Mouse (Mus musculus): ENCODE results near the gene Tnfsfm13. TPM values are rescaled to one million over a fixed set of nuclear protein-coding genes. Genes with fewer than 3 reads are reported as not detected.

The Tnfsfm13 gene
- 12.8 and 20.4 TPM in 2 replicates for polyA plus RNA-seq (2012; rRNA removed)

DNA sequence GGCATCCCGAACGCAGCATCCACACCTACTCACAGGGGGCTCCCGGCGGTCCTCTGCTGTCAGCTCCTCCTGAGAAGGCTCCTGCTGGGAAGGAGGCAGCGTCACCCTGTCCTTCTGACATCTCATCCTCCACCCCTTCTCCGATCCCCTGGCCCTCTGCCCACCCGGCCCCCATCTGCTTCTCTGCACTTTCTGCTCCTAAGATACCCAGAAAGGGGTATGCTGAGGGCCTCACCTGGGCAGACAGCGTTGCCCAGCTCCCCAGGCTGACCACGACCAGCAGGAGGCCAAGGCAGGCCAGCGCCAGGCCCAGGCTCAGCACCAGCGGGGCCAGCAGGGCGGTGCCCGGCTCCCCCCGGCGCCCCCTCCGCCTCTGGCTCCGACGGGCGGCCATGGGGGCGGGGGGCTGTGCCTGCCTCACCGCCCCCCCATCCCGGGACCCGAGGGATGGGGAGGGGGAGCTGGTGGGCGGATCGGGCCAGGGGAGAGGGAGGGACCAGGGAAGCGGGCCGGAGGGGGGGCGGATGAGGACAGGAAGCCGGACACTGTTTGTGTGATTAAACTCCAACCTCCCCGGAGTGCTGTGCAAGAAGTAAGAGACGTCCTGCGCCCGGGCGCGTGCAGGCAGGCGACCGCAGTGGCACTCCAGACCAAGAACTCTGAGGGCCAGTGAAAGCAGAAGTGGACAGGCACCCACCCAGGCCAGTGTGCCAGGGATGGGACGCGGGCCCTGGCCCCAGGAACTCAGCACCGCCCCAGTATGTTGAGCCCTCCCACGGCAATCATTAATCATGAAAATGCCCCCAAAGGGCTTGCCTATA is at the start of gene Tnfsfm13, which contains the start of gene Tnfsf12:
Gene Tnfsfm13, minus strand, starts transcription at position 738 of the 821 bp plus-strand sequence.
Gene Tnfsf12, minus strand, starts transcription at position 489 of the 821 bp plus-strand sequence.

GRCm38 (mm10) chr11:69685526-69686148 is 10.3 kb downstream of the Tnfsfm13 start, which contains the start of gene Tnfsf13:
Tnfsf13 (minus strand) TSS chr11:69685784.

GRCm38 (mm10) chr11:69681314-69682208 is 14.3 kb downstream of the Tnfsfm13 start, which contains the start of gene Senp3:
Senp3 (minus strand) TSS chr11:69682084.

GRCm38 (mm10) chr11:69672211-69672706 is 23.6 kb downstream of the Tnfsfm13 start, which contains the start of gene Eif4a1:
Eif4a1 (minus strand) TSS chr11:69672423.

DNA sequence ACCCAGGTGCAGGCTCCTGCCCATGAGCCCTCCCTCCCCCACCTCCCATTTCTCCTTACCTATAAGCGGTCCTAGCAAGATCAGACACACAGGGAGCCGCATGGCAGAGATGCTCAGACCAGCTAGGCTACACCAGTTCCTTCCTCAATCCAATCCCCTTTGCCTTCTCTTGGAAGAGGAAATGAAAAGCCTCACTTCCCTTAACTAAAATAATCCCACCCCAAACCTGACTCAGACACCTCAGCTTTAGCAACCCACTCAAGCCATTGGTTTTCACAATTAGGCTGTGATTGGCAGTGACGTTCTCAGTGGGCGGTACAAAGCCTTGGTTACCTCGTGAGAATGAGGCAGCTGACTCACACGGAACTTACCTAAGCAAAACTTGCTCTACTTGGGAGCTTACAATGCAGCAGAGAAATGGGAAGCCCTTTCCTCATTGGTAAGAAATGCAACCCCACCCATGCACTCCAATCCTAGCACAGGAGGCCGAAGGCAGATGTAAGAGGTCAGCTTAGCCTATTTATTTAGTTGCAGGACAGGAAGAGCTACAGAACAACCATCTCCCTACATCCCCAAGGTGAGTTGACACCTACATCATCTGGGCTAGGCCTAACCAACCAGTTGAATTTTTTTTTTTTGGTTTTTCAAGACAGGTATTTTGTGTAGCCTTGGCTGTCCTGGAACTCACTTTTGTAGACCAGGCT is 29.8 kb downstream of the Tnfsfm13 start, which contains the start of gene Cd68:
Gene Cd68, minus strand, starts transcription at position 193 of the 704 bp plus-strand sequence.

GRCm38 (mm10) chr11:69662213-69662966 is 33.5 kb downstream of the Tnfsfm13 start, which contains the start of gene Mpdu1:
Mpdu1 (minus strand) TSS chr11:69662642.

DNA sequence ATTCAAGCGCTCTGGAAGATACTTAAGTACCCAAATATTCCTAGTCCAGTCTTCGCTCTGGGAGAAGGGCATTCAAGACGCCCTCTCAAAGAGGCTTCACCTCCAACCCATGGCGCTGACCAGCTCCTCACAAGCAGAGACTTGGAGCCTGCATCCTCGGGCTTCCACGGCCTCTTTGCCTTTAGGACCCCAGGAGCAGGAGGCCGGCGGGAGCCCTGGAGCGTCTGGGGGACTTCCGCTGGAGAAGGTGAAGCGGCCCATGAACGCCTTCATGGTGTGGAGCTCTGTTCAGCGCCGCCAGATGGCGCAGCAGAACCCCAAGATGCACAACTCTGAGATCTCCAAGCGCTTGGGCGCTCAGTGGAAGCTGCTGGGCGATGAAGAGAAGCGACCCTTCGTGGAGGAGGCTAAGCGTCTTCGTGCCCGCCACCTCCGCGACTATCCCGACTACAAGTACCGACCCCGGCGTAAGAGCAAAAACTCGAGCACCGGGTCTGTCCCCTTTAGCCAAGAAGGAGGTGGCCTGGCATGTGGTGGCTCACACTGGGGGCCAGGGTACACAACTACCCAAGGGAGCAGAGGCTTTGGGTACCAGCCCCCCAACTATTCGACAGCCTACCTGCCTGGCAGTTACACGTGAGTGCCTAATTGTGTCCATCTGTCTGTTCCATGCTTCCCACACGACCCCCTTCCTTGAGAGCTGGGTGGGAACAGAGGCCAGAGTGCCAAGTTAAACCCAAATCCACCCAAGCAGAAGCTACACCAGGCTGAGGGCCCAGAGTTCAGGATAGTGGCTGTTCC is 40.4 kb downstream of the Tnfsfm13 start, which contains the start of gene Sox15:
Gene Sox15, plus strand, starts transcription at position 51 of the 801 bp plus-strand sequence.

Other genes starting within 250 kb of the Tnfsfm13 start
- gene Dnah2, start 147.0 kb downstream of the Tnfsfm13 start, polyA plus RNA-seq (2012; rRNA removed), result 5.1 and 7.0 TPM in 2 replicates
- 13.1 and 13.5 TPM in 2 replicates for gene Efnb3, start 135.9 kb downstream of the Tnfsfm13 start, polyA plus RNA-seq (2012; rRNA removed)
- 18.8 and 25.8 TPM in 2 replicates for gene Wrap53, start 115.8 kb downstream of the Tnfsfm13 start, polyA plus RNA-seq (2012; rRNA removed)
- 145 and 203 TPM in 2 replicates for gene Trp53, start 115.7 kb downstream of the Tnfsfm13 start, polyA plus RNA-seq (2012; rRNA removed)
- 119 and 137 TPM in 2 replicates for gene Atp1b2, start 90.2 kb downstream of the Tnfsfm13 start, polyA plus RNA-seq (2012; rRNA removed)
- 5.6 and 7.1 TPM in 2 replicates for gene Shbg, start 78.2 kb downstream of the Tnfsfm13 start, polyA plus RNA-seq (2012; rRNA removed)
- gene Sat2, start 74.1 kb downstream of the Tnfsfm13 start, polyA plus RNA-seq (2012; rRNA removed), result 4.8 and 5.1 TPM in 2 replicates
- gene Fxr2, start 63.1 kb downstream of the Tnfsfm13 start, polyA plus RNA-seq (2012; rRNA removed), result 68.6 and 73.0 TPM in 2 replicates
- gene Sox15, start 40.8 kb downstream of the Tnfsfm13 start, polyA plus RNA-seq (2012; rRNA removed), result 1.7 and 2.1 TPM in 2 replicates
- 95.9 and 115 TPM in 2 replicates for gene Mpdu1, start 33.5 kb downstream of the Tnfsfm13 start, polyA plus RNA-seq (2012; rRNA removed)
- 38.2 and 52.8 TPM in 2 replicates for gene Cd68, start 29.9 kb downstream of the Tnfsfm13 start, polyA plus RNA-seq (2012; rRNA removed)
- 252 and 395 TPM in 2 replicates for gene Eif4a1, start 23.7 kb downstream of the Tnfsfm13 start, polyA plus RNA-seq (2012; rRNA removed)
- gene Senp3, start 14.0 kb downstream of the Tnfsfm13 start, polyA plus RNA-seq (2012; rRNA removed), result 57.7 and 67.2 TPM in 2 replicates
- 5.2 and 8.0 TPM in 2 replicates for gene Tnfsf13, start 10.3 kb downstream of the Tnfsfm13 start, polyA plus RNA-seq (2012; rRNA removed)
- gene Tnfsf12, start 249 bp downstream of the Tnfsfm13 start, polyA plus RNA-seq (2012; rRNA removed), result 59.3 and 71.8 TPM in 2 replicates
- 17.8 and 29.7 TPM in 2 replicates for gene Polr2a, start 62.5 kb upstream of the Tnfsfm13 start, polyA plus RNA-seq (2012; rRNA removed)
- gene Slc35g3, start 65.9 kb upstream of the Tnfsfm13 start, polyA plus RNA-seq (2012; rRNA removed), result 1.3 and 1.5 TPM in 2 replicates
- gene Zbtb4, start 69.8 kb upstream of the Tnfsfm13 start, polyA plus RNA-seq (2012; rRNA removed), result 48.6 and 69.0 TPM in 2 replicates
- gene Chrnb1, start 99.8 kb upstream of the Tnfsfm13 start, polyA plus RNA-seq (2012; rRNA removed), result 9.5 and 12.9 TPM in 2 replicates
- gene Fgf11, start 105.8 kb upstream of the Tnfsfm13 start, polyA plus RNA-seq (2012; rRNA removed), result 7.8 and 8.5 TPM in 2 replicates
- 7.3 and 9.6 TPM in 2 replicates for gene Tmem102, start 109.5 kb upstream of the Tnfsfm13 start, polyA plus RNA-seq (2012; rRNA removed)
- not detected in 2 replicates for gene Gm39566, start 119.2 kb upstream of the Tnfsfm13 start, polyA plus RNA-seq (2012; rRNA removed)
- not detected in 2 replicates for gene Spem2, start 122.4 kb upstream of the Tnfsfm13 start, polyA plus RNA-seq (2012; rRNA removed)
- 0.26 and 0.50 TPM in 2 replicates for gene Spem1, start 126.1 kb upstream of the Tnfsfm13 start, polyA plus RNA-seq (2012; rRNA removed)
- gene Nlgn2, start 141.7 kb upstream of the Tnfsfm13 start, polyA plus RNA-seq (2012; rRNA removed), result 79.8 and 101 TPM in 2 replicates
- gene Tmem256, start 142.4 kb upstream of the Tnfsfm13 start, polyA plus RNA-seq (2012; rRNA removed), result 120 and 177 TPM in 2 replicates
- 145 and 168 TPM in 2 replicates for gene Plscr3, start 150.3 kb upstream of the Tnfsfm13 start, polyA plus RNA-seq (2012; rRNA removed)
- gene Tnk1, start 162.6 kb upstream of the Tnfsfm13 start, polyA plus RNA-seq (2012; rRNA removed), result 5.2 and 6.0 TPM in 2 replicates
- not detected in 2 replicates for gene Tmem95, start 181.9 kb upstream of the Tnfsfm13 start, polyA plus RNA-seq (2012; rRNA removed)
- 9.6 and 10.4 TPM in 2 replicates for gene Kctd11, start 185.3 kb upstream of the Tnfsfm13 start, polyA plus RNA-seq (2012; rRNA removed)
- 1.4 and 1.8 TPM in 2 replicates for gene Acap1, start 199.4 kb upstream of the Tnfsfm13 start, polyA plus RNA-seq (2012; rRNA removed)
- gene 2810408A11Rik, start 204.9 kb upstream of the Tnfsfm13 start, polyA plus RNA-seq (2012; rRNA removed), result 1.5 TPM in 2 replicates
- gene Neurl4, start 205.0 kb upstream of the Tnfsfm13 start, polyA plus RNA-seq (2012; rRNA removed), result 67.0 and 76.7 TPM in 2 replicates
- gene Gps2, start 217.8 kb upstream of the Tnfsfm13 start, polyA plus RNA-seq (2012; rRNA removed), result 83.1 and 141 TPM in 2 replicates
- gene Eif5a, start 225.9 kb upstream of the Tnfsfm13 start, polyA plus RNA-seq (2012; rRNA removed), result 359 and 447 TPM in 2 replicates
- 21.2 and 30.0 TPM in 2 replicates for gene Ybx2, start 239.7 kb upstream of the Tnfsfm13 start, polyA plus RNA-seq (2012; rRNA removed)

All from ovary, adult 2 months (tissue).